Mouse (Mus musculus): Measurements from ENCODE around the gene Ddx42.

DNA sequence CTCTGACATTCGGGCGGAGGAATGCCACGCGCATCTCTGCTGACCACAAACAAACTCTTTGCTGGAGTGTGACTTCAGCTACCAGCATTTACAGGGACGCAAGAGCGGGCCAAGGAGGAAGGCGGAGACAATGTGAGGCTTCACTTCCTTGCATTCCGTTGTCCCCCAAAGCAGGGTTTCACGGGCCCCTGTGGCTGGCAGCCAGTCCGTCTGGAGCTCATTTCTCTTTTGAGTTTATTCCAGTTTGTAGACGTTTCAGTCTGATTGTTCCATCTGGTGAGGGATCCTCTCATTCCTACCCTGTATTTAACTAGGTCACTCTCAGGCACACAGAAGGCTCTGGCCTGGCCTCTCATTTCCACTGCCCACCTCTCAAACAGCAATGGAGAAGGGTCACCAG lies 70.3 kb downstream of the Ddx42 start:
- TF ChIP-seq CTCF (conservative IDR thresholded peaks at IDR 0.05; ENCODE audit: insufficient read depth, insufficient read length, low read depth, low read length) (no peak), POLR2A (IDR thresholded peaks at IDR 0.05; ENCODE audit: low read depth, low read length) (no peak)
